Mouse (Mus musculus) kidney, postnatal 0 days (tissue): Measurements from ENCODE around the gene Nxpe3. TPM values are rescaled to one million over a fixed set of nuclear protein-coding genes. Genes with fewer than 3 reads are reported as not detected.

Experiments used
- ATAC-seq: fragments of 200-750 bp; cut with Nextera tagmentation; replicated peaks from 2 replicates; pipeline ENCODE4 v1.8.0; 2017; ENCODE audit warnings: low read depth, moderate number of reproducible peaks, moderate TSS enrichment, moderate library complexity; ENCODE audit not compliant: low FRiP score
- DNase-seq: peaks from one replicate; pipeline ENCODE4 v3.0.0-alpha.2; 2016; ENCODE audit warnings: low spot score
- H3K27ac ChIP-seq: fragments of 300-500 bp; sonication (generic); 2 replicates; pipeline ENCODE4 v1.5.1; 2014; ENCODE audit warnings: mild to moderate bottlenecking
- H3K27me3 ChIP-seq: fragments of 300-500 bp; sonication (generic); 2 replicates; pipeline ENCODE4 v1.6.1; 2014; ENCODE audit warnings: low read length, mixed read lengths; ENCODE audit not compliant: insufficient read depth
- H3K36me3 ChIP-seq: fragments of 300-500 bp; sonication (generic); 2 replicates; pipeline ENCODE4 v1.6.1; 2014; ENCODE audit warnings: low read length, mixed read lengths; ENCODE audit not compliant: insufficient read depth
- H3K4me1 ChIP-seq: fragments of 300-500 bp; sonication (generic); replicated peaks from 2 replicates; pipeline ENCODE4 v1.6.1; 2014; ENCODE audit warnings: antibody characterized with exemption, low read length, mixed read lengths; ENCODE audit not compliant: insufficient read depth
- H3K4me2 ChIP-seq: fragments of 300-500 bp; sonication (generic); 2 replicates; pipeline ENCODE4 v1.6.1; 2014; ENCODE audit warnings: mild to moderate bottlenecking, low read length, moderate library complexity, mixed read lengths
- H3K4me3 ChIP-seq: fragments of 300-500 bp; sonication (generic); replicated peaks from 2 replicates; pipeline ENCODE4 v1.5.1; 2014; ENCODE audit warnings: low read depth, low read length
- H3K9ac ChIP-seq: fragments of 300-500 bp; sonication (generic); 2 replicates; pipeline ENCODE4 v1.6.1; 2014; ENCODE audit warnings: low read depth, low read length
- H3K9me3 ChIP-seq: fragments of 300-500 bp; sonication (generic); replicated peaks from 2 replicates; pipeline ENCODE4 v1.6.1; 2016; ENCODE audit warnings: low read length, inconsistent platforms, mixed read lengths
- CTCF ChIP-seq: IDR thresholded peaks from 2 replicates; pipeline ENCODE4 v1.5.1; 2016; ENCODE audit warnings: antibody characterized with exemption, low read depth, mild to moderate bottlenecking, moderate library complexity
- whole genome bisulfite sequencing: fragments of 180-500 bp; shearing (Covaris S2); extraction: QIAGEN DNeasy Blood & Tissue Kit; methylation state at CpG from one replicate; pipeline ENCODE4 v1.1.7; 2014; 5-methylcytosine and 5-hydroxymethylcytosine counted together
- polyA plus RNA-seq: library from polyadenylated mRNA; unstranded; fragments of >200 nt; fragmentation: Nextera tagmentation; extraction: Ambion mirVana; gene quantifications from 2 replicates; pipeline ENCODE4 v1.2.1, GENCODE M21; 2015

Gene Nxpe3
- polyA plus RNA-seq, 1 experiment from 2014 or later = 2.2 TPM

GRCm38 (mm10) chr16:55809779-55810514 is 85.1 kb downstream of the Nxpe3 start:
- Histone ChIP-seq H3K4me1 (no peaks in the 10 kb centered on the region), H3K9me3 (no peaks in the 10 kb centered on the region), H3K4me3 (no peak overlapping the region), H3K4me2 (no peak overlapping the region), H3K27me3 (no peaks in the 10 kb centered on the region), H3K9ac (no peak overlapping the region), H3K36me3 (peaks cover 35% of the 10 kb centered on the region), H3K27ac (no peak overlapping the region)
- DNase-seq (no peak), ATAC-seq (no peak)
- WGBS = 90% methylated on average over 9 of the region's 9 CpGs
- TF ChIP-seq CTCF = no peak

DNA sequence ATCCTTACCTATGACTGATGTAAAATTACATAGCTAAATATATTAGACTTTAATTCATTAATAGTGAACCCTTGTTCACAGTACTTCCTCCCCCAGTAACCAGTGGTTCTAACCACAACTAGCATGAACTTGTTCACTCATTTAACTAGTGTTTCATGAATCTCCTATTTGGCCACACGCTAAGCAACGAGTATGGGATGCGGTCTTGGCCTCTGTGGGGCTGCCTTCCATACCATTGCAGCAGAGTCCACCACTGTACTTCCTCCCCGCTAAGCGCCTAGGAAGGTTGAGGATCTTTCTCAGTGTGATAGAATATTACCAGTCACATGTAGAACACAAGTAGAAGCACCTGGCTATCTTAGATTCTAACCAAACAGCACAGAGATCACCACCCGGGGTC is 85.7 kb downstream of the Nxpe3 start:
- no peak for TF ChIP-seq CTCF
- Histone ChIP-seq H3K27ac (no peak overlapping the region), H3K27me3 (no peaks in the 10 kb centered on the region), H3K36me3 (peaks cover 29% of the 10 kb centered on the region), H3K4me3 (no peak overlapping the region), H3K9ac (no peak overlapping the region), H3K9me3 (no peaks in the 10 kb centered on the region), H3K4me1 (no peaks in the 10 kb centered on the region), H3K4me2 (no peak overlapping the region)
- ATAC-seq (no peak), DNase-seq (no peak)
- 92% methylated on average over 6 of the region's 6 CpGs for WGBS

DNA sequence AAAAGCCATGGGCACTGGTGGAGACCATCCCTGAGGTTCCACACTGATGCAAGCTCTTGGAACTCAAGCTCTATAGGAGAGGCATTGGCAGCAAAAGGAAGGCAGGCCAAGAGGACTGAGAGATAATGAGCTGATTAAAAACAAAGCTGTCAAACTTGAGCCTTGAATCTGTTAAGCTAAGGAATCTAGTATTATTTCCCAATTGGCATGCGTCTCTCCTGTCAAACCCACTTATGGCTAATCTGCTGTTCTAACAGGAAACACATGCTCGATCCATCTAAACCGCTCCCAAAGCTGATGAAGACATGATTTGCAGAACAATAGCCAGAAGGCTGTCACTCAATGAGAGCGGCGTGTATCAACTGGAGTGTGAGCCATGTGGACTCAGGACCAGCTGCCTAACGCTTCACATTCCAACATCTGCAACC is 87.6 kb downstream of the Nxpe3 start:
- H3K27me3 ChIP-seq = no peaks in the 10 kb centered on the region
- H3K27ac ChIP-seq = no peak overlapping the region
- ATAC-seq (no peak), DNase-seq (no peak)
- WGBS = 85% methylated on average over 6 of the region's 6 CpGs
- no peak overlapping the region for H3K9ac ChIP-seq
- H3K9me3 ChIP-seq = no peaks in the 10 kb centered on the region
- H3K4me1 ChIP-seq = no peaks in the 10 kb centered on the region
- H3K36me3 ChIP-seq = peaks cover 12% of the 10 kb centered on the region; the same call in 1 of the 2 replicates
- no peak for TF ChIP-seq CTCF
- no peak overlapping the region for H3K4me2 ChIP-seq
- no peak overlapping the region for H3K4me3 ChIP-seq

DNA sequence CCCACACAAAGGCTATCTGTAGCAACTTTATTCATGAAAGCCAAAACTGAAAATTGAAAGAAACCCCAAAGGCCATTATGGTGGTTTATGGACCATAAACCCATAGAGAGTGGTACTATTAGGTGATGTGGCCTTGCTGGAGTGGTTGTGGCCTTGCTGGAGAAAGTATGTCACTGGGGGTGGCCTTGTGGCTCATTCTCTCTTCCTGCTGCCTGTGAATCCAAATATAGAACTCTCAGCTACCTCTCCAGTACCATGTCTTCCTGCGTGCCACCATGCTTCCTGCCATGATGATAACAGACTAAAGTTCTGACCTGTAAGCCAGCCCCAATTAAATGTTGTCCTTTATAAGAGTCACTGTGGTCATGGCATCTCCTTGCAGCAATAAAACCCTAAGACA is 90.3 kb downstream of the Nxpe3 start:
- Histone ChIP-seq H3K9ac (no peak overlapping the region), H3K27me3 (no peaks in the 10 kb centered on the region), H3K4me3 (no peak overlapping the region), H3K27ac (no peak overlapping the region), H3K4me1 (no peaks in the 10 kb centered on the region), H3K4me2 (no peak overlapping the region), H3K9me3 (no peaks in the 10 kb centered on the region), H3K36me3 (no peaks in the 10 kb centered on the region)
- ATAC-seq = no peak
- no peak for TF ChIP-seq CTCF
- DNase-seq = no peak
- WGBS = 85% methylated on average over 1 of the region's 1 CpGs

DNA sequence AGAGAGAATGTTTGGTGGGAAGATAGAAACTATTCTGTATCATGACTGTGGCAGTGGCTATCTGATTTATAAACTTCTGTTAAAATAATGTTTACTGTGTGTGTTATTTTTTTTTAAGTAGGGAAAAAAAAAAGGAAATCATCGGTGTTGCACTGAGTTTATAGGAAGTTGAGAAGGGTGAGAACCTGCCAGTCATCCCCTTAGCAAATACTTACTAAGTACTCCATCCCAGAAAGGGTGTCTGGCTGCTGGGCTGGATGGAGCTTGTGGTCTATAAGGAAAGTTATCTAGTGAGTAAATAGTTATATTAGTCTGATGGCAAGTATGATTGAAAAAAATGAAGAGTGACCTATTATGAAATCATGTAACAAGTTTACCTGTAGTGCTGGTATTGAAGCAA is 93.5 kb downstream of the Nxpe3 start:
- H3K27me3 ChIP-seq = no peaks in the 10 kb centered on the region
- H3K27ac ChIP-seq = no peak overlapping the region
- no peak for ATAC-seq
- no peak overlapping the region for H3K4me2 ChIP-seq
- H3K4me1 ChIP-seq = no peaks in the 10 kb centered on the region
- no peak overlapping the region for H3K9ac ChIP-seq
- H3K9me3 ChIP-seq = no peaks in the 10 kb centered on the region
- H3K4me3 ChIP-seq = no peak overlapping the region
- no peak for TF ChIP-seq CTCF
- DNase-seq = no peak
- WGBS = 56% methylated on average over 1 of the region's 1 CpGs
- no peaks in the 10 kb centered on the region for H3K36me3 ChIP-seq

- Histone ChIP-seq H3K27me3 (no peaks in the 10 kb centered on the region), H3K27ac (no peak overlapping the region), H3K4me2 (no peak overlapping the region), H3K9ac (no peak overlapping the region), H3K9me3 (no peaks in the 10 kb centered on the region), H3K36me3 (no peaks in the 10 kb centered on the region), H3K4me1 (no peaks in the 10 kb centered on the region), H3K4me3 (no peak overlapping the region)
- no peak for TF ChIP-seq CTCF
- ATAC-seq = no peak
- no peak for DNase-seq
- WGBS = 76% methylated on average over 7 of the region's 7 CpGs
These were observed 96.2 kb downstream of the Nxpe3 start for GRCm38 (mm10) chr16:55798845-55799244.

GRCm38 (mm10) chr16:55790326-55790725 is 104.8 kb downstream of the Nxpe3 start:
- no peaks in the 10 kb centered on the region for H3K27me3 ChIP-seq
- WGBS = 81% methylated on average over 7 of the region's 7 CpGs
- no peak overlapping the region for H3K9ac ChIP-seq
- ATAC-seq (no peak), DNase-seq (no peak)
- no peak overlapping the region for H3K27ac ChIP-seq
- no peak for TF ChIP-seq CTCF
- no peaks in the 10 kb centered on the region for H3K36me3 ChIP-seq
- no peaks in the 10 kb centered on the region for H3K4me1 ChIP-seq
- no peak overlapping the region for H3K4me2 ChIP-seq
- H3K9me3 ChIP-seq = no peaks in the 10 kb centered on the region
- no peak overlapping the region for H3K4me3 ChIP-seq

Other genes with a start within 250 kb of the Nxpe3 start
- 4.9 and 5.8 TPM in 2 replicates for gene Nfkbiz, start 56.4 kb downstream of the Nxpe3 start, polyA plus RNA-seq
- gene Cep97, start 39.6 kb upstream of the Nxpe3 start, polyA plus RNA-seq = 8.2 and 8.5 TPM in 2 replicates
- 924 and 1,073 TPM in 2 replicates for gene Rpl24, start 71.0 kb upstream of the Nxpe3 start, polyA plus RNA-seq
- gene Zbtb11, start 78.6 kb upstream of the Nxpe3 start, polyA plus RNA-seq = 12.1 TPM in 2 replicates
- gene Pcnp, start 134.5 kb upstream of the Nxpe3 start, polyA plus RNA-seq = 201 and 204 TPM in 2 replicates
- 27.5 and 28.9 TPM in 2 replicates for gene Trmt10c, start 142.5 kb upstream of the Nxpe3 start, polyA plus RNA-seq
- gene Senp7, start 153.1 kb upstream of the Nxpe3 start, polyA plus RNA-seq = 24.0 and 26.4 TPM in 2 replicates